Mouse (Mus musculus): ENCODE data around the gene Osmr. TPM values are rescaled to one million over a fixed set of nuclear protein-coding genes. Genes with fewer than 3 reads are reported as not detected.
A peak's percentile ranks its signal among the peaks of the same experiment; 100 is the strongest.

The Osmr gene
- polyA plus RNA-seq, 1 experiment from 2014 or later: 0.11 TPM

DNA sequence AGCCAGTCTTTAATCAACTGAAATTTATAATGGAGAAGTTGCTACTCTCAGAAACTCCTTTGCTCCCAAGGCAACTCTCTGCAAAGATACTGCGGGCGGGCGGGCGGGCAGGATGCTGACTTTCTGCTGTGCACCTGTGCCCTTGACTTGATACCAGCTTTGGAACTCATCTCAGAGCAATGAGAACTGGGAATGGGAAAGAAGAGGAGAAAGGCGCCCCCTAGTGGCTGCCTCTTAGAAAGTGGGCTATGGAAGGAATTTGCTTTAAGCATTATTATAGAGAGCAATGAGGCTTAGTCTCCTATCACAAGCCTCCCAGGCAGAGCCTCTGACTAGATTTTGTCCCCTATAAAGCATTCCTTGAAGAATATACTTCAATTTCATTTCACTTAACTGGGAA lies 9.0 kb upstream of the Osmr start:
- no peaks in the 10 kb centered on the region for H3K27me3 ChIP-seq (ENCODE audit: poor library complexity, severe bottlenecking)
- no peak overlapping the region for H3K4me3 ChIP-seq
- 52% methylated on average over 5 of the region's 5 CpGs for WGBS
- peak; percentile 62 for DNase-seq (ENCODE audit: extremely low spot score, low spot score)
- 0 out of 2 replicates have a peak, but pooled peaks cover 2% of the 10 kb centered on the region for H3K4me1 ChIP-seq
- no peaks in the 10 kb centered on the region for H3K36me3 ChIP-seq (replicated peaks)
- no peaks in the 10 kb centered on the region for H3K9me3 ChIP-seq
- H3K27ac ChIP-seq: no peak overlapping the region

DNA sequence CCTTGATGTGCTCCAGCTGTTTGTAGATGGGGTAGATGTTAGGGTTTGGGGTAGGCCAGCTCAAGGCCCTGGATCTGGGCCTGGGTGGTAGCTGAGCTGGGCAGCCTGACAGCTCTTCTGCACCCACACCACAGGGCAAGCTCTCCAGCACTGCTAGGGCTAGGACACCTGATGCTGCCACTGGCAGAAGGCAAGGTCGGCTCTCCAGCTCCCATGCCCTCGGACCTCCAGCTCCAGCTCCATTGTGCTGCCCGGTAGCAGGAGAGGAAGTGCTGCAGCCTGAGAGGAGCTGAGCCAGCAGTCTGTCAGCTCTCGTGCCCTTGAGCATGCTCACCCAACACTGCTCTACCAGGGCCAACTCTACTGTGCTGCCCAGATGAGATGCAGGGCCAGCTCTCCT lies 8.3 kb upstream of the Osmr start:
- Histone ChIP-seq H3K27ac (no peak overlapping the region), H3K27me3 (ENCODE audit: poor library complexity, severe bottlenecking) (0 out of 2 replicates have a peak, but pooled peaks cover 4% of the 10 kb centered on the region), H3K36me3 (replicated peaks) (no peaks in the 10 kb centered on the region), H3K4me1 (0 out of 2 replicates have a peak, but pooled peaks cover 3% of the 10 kb centered on the region), H3K4me3 (no peak overlapping the region), H3K9me3 (no peaks in the 10 kb centered on the region)
- DNase-seq (ENCODE audit: extremely low spot score, low spot score): no peak
- WGBS: 85% methylated on average over 4 of the region's 4 CpGs

DNA sequence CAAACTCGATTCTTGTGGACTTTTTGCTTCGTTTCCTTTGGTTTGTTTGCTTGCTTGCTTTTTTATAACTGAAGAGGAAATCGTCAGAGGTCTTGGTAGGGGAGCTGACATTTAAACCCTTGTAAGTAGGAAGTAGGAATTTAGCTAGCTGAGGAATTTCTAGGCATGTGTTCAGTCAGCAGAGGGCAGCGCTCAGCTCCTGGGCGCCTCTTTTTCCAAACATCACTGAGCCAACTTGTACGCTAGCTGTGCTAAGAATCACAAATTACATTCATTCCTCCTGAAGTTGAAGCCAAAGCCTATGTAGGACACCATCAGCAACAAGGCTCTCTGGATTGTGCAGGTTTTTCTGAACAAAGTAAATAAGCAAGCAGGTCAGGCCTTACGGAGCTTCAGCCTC lies 7.4 kb upstream of the Osmr start:
- no peaks in the 10 kb centered on the region for H3K36me3 ChIP-seq (replicated peaks)
- no peak overlapping the region for H3K27ac ChIP-seq
- DNase-seq (ENCODE audit: extremely low spot score, low spot score): no peak
- 0 out of 2 replicates have a peak, but pooled peaks cover 3% of the 10 kb centered on the region for H3K4me1 ChIP-seq
- H3K4me3 ChIP-seq: no peak overlapping the region
- 44% methylated on average over 7 of the region's 7 CpGs for WGBS
- H3K9me3 ChIP-seq: no peaks in the 10 kb centered on the region
- peaks cover 9% of the 10 kb centered on the region for H3K27me3 ChIP-seq (ENCODE audit: poor library complexity, severe bottlenecking)

DNA sequence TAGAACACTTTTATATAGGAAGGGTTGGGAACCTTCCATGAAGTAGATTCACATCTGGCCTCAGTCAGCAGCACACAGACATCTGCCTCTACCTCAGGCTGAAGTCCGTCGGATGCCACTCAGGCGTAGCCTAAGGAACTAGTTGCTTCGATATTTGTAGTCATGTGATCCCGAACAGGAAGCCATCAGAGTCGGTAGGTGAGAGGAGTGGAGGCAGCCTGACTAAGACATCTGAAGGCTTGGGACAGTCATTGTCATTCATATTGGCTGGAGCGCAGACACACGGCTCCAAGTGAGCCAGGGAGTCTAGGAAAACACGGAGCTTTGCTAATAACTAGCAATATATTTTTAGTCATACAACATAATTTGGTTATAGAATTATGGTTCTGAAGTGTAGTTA lies 6.4 kb upstream of the Osmr start:
- Histone ChIP-seq H3K27me3 (ENCODE audit: poor library complexity, severe bottlenecking) (peaks cover 19% of the 10 kb centered on the region), H3K27ac (no peak overlapping the region), H3K4me3 (no peak overlapping the region), H3K4me1 (0 out of 2 replicates have a peak, but pooled peaks cover 3% of the 10 kb centered on the region), H3K36me3 (replicated peaks) (no peaks in the 10 kb centered on the region), H3K9me3 (no peaks in the 10 kb centered on the region)
- WGBS: 88% methylated on average over 9 of the region's 9 CpGs
- no peak for DNase-seq (ENCODE audit: extremely low spot score, low spot score)

DNA sequence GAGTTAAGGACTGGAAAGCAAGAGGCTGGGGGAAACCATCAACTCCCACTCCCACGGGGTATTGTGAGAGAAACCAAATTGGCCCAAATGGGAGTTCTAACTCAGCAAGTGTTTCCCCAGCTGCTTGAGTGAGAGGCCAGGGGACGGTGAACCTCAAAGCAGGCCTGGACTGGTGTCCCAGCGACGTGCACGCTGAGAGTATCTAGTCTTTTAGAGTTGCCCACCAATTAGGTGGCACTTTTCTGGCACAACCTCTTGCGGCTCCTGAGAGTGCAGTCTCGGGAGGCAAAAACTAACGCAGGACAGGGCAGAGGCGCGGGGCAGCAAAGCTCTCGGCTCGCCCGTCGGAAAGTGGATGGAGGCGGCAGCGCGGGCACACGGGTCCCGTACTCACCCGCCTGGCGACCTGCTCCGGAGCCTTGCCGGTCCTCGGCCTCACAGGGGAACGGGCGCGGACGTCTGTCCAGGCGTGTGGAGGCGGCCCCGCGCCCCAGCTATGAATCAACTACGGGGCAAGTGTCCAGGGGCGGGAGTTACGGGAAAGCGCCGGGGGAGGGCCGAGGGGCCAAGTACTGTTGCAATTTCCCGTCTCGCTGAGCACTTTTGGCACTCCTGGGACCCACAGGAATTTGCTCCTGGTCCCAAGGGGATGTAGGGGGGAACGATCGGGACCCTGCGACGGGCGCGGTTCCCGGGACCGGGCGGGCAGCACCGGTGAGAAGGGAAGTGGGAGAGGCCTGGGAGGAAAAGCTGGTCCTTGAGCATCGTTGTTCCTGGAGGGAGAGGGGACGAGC lies 765 bp downstream of the Osmr start:
- Histone ChIP-seq H3K4me1 (peaks cover 18% of the 10 kb centered on the region), H3K9me3 (no peaks in the 10 kb centered on the region), H3K36me3 (replicated peaks) (no peaks in the 10 kb centered on the region), H3K27ac (no peak overlapping the region), H3K4me3 (peak overlapping the region; percentile 51), H3K27me3 (ENCODE audit: poor library complexity, severe bottlenecking) (peaks cover 91% of the 10 kb centered on the region)
- DNase-seq (ENCODE audit: extremely low spot score, low spot score): peak; percentile 24
- 3% methylated on average over 52 of the region's 52 CpGs for whole genome bisulfite sequencing

DNA sequence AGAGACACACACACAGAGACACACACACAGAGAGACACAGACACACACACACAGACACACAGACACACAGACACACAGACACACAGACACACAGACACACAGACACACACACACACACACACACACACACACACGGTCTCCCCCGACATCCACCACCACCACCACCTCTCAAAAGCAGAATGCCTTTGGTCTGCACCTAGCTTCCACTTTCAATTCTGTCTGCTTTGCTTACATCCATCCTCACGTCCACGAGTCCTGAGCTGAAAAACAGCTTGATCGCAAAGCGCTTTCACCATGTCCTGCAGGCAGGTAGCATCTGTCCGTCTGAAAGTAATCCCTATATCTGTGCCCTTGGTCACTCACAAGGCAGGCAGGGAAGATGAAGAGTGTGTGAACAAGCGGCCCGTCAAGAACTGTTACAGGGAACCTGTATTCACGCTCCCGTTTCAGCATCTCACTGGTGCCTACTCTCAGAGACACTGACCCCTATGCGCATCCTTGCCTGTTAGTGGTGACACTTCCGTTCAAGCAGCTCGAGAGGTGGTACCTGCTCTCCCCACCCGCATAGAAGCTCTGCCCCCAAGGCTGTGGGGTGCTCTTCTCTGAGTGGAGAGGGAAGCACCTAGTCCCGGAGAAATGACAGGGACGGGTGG lies 1.5 kb downstream of the Osmr start:
- Histone ChIP-seq H3K4me1 (peaks cover 14% of the 10 kb centered on the region), H3K4me3 (peak overlapping the region; percentile 51), H3K36me3 (replicated peaks) (no peaks in the 10 kb centered on the region), H3K9me3 (no peaks in the 10 kb centered on the region), H3K27ac (no peak overlapping the region), H3K27me3 (ENCODE audit: poor library complexity, severe bottlenecking) (peaks cover 96% of the 10 kb centered on the region)
- peak; percentile 19 for DNase-seq (ENCODE audit: extremely low spot score, low spot score)
- 32% methylated on average over 17 of the region's 17 CpGs for WGBS

DNA sequence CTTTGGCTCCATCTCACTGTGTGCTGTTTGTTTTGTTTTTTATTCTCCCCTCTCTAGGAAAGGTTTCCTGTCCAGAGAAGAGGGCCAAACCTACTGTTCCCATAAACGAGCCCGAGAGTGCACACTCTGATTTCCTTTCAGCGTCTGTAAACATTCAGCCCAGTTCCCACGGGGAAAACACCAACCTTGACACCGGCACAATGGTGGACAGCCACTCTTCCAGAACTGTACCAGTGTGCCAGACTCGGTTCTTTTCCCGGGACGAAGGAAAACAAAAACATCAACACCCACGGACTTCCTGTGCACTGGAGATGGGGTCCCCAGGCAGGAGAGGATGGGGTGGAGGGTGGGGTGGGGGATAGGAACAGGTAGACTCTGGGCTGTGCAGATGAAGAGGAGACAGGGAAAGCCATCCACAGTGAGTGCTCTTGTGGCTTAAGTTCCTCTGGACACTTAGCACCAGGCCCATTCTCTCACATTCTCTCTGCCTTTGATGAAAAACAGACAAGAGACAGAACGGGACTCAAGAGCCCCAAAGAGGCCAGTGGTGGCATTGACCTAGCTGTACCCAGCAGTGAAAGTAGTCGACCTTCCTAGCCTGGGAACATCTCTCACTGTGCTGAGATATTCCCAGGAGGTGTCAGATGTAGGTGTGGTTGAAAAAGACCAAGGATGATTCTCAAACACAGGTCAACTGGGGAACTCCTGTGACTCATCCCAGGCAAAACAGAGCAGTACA lies 3.0 kb downstream of the Osmr start:
- DNase-seq (ENCODE audit: extremely low spot score, low spot score): no peak
- H3K36me3 ChIP-seq (replicated peaks): no peaks in the 10 kb centered on the region
- peaks cover 92% of the 10 kb centered on the region for H3K27me3 ChIP-seq (ENCODE audit: poor library complexity, severe bottlenecking)
- no peak overlapping the region for H3K4me3 ChIP-seq
- peaks cover 22% of the 10 kb centered on the region for H3K4me1 ChIP-seq
- WGBS: 76% methylated on average over 11 of the region's 11 CpGs
- H3K27ac ChIP-seq: no peak overlapping the region
- no peaks in the 10 kb centered on the region for H3K9me3 ChIP-seq

DNA sequence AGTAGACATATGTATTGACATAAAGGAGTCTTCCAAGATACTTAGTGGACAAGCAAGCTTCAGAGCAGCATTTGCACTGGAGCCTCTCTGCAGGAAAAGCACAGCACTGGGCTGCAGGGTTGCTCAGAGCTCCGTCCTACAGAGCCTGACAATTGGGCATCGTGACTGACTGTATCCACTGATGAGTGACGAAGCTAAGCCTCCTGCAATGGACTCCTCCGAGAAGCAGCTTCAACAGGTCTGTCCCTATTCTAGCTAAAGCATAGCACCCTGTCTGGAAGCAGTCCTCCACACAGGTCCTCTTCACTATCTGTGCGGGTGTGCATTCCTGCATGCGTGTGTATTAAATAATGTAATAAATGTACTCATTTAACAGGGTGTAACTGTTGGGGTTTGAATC lies 7.9 kb downstream of the Osmr start:
- H3K36me3 ChIP-seq (replicated peaks): no peaks in the 10 kb centered on the region
- peaks cover 88% of the 10 kb centered on the region for H3K27me3 ChIP-seq (ENCODE audit: poor library complexity, severe bottlenecking)
- no peak overlapping the region for H3K4me3 ChIP-seq
- no peak for DNase-seq (ENCODE audit: extremely low spot score, low spot score)
- no peak overlapping the region for H3K27ac ChIP-seq
- no peaks in the 10 kb centered on the region for H3K9me3 ChIP-seq
- peaks cover 10% of the 10 kb centered on the region for H3K4me1 ChIP-seq
- 39% methylated on average over 6 of the region's 6 CpGs for WGBS

DNA sequence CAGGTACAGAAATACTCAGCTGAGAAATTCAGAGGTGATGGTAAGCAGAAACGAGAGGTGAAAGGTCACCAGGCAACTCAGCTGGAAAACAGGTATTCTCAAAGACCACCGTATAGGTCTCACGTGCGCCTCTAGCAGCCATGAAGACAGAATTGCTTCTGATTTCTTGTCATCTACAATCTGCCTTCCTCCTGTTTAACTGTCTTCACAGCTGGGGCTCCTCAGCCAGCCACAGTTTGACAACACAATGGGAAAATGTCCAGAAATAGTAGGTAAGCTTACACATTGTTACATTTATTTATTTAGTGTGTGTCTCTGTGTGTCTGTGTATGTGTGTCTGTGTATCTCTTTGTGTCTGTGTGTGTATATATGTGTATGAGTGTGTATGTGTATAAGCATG lies 12.6 kb downstream of the Osmr start:
- DNase-seq (ENCODE audit: extremely low spot score, low spot score): no peak
- peaks cover 6% of the 10 kb centered on the region for H3K4me1 ChIP-seq
- no peak overlapping the region for H3K4me3 ChIP-seq
- peaks cover 65% of the 10 kb centered on the region for H3K27me3 ChIP-seq (ENCODE audit: poor library complexity, severe bottlenecking)
- WGBS: 84% methylated on average over 4 of the region's 4 CpGs
- no peaks in the 10 kb centered on the region for H3K9me3 ChIP-seq
- H3K36me3 ChIP-seq (replicated peaks): no peaks in the 10 kb centered on the region
- H3K27ac ChIP-seq: no peak overlapping the region

DNA sequence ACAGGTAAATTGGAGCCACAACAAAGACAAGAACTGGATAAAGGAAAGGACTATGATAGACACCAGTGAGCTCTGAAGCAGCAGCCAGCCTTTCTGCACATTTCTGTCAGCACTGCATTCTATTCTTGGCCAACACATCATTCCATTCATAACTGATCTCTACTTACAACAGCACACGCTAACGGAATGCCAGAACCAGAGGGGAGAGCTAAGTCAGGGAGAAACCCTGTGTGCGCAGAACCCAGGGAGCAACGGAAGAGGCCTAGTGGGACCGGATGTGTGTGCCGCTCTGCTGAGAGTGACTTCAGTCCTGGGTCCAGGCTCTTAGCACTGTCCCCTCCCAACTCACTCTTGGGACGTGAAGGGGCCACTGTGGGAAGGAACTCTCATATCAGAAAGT lies 13.2 kb downstream of the Osmr start:
- WGBS: 94% methylated on average over 7 of the region's 7 CpGs
- DNase-seq (ENCODE audit: extremely low spot score, low spot score): no peak
- no peak overlapping the region for H3K4me3 ChIP-seq
- H3K27me3 ChIP-seq (ENCODE audit: poor library complexity, severe bottlenecking): peaks cover 61% of the 10 kb centered on the region
- H3K27ac ChIP-seq: no peak overlapping the region
- no peaks in the 10 kb centered on the region for H3K9me3 ChIP-seq
- no peaks in the 10 kb centered on the region for H3K36me3 ChIP-seq (replicated peaks)
- peaks cover under 1% of the 10 kb centered on the region for H3K4me1 ChIP-seq

DNA sequence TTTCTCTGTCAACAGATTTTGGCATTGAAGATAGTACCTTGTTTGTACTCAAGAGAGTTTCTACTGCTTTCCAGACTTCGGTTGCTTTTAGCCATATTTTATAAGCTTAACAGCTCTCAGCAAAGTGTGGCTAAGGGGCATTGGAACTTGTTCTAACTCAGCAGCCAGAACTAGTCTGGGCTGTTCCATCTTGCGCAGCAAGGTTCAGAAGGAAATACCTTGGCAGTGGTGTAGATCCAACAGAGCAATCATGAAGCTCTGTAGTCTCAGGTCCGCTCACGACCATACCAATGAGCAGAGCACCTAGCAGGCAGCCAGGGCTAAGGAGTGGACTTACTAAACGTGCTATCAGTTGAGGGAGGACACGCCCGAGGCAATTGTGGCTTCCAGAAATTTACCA lies 15.0 kb downstream of the Osmr start:
- Histone ChIP-seq H3K4me3 (no peak overlapping the region), H3K36me3 (replicated peaks) (no peaks in the 10 kb centered on the region), H3K27me3 (ENCODE audit: poor library complexity, severe bottlenecking) (peaks cover 44% of the 10 kb centered on the region), H3K9me3 (no peaks in the 10 kb centered on the region), H3K4me1 (no peaks in the 10 kb centered on the region), H3K27ac (no peak overlapping the region)
- 90% methylated on average over 7 of the region's 7 CpGs for WGBS
- no peak for DNase-seq (ENCODE audit: extremely low spot score, low spot score)

DNA sequence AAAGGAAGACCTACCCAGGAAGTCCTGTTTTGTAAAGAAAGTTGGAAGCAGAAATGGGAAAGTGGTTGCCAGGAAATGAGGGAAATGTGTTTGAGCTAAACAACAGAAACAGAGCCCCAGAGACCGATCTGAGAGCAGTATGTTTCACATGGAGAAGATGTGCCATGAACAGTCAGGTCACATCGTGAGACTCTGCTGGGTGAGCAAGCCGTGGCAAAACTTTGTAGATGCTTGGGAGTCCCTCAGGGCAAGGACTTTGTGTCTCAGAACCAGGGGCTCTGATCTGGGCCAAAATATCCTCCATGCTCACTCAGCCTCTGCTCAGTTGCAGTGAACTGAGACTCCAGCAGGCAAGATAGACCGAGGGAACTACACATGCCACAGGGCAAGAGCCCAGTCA lies 15.9 kb downstream of the Osmr start:
- H3K4me1 ChIP-seq: no peaks in the 10 kb centered on the region
- no peak for DNase-seq (ENCODE audit: extremely low spot score, low spot score)
- no peaks in the 10 kb centered on the region for H3K9me3 ChIP-seq
- no peak overlapping the region for H3K4me3 ChIP-seq
- peaks cover 35% of the 10 kb centered on the region for H3K27me3 ChIP-seq (ENCODE audit: poor library complexity, severe bottlenecking)
- no peaks in the 10 kb centered on the region for H3K36me3 ChIP-seq (replicated peaks)
- H3K27ac ChIP-seq: no peak overlapping the region
- 92% methylated on average over 4 of the region's 4 CpGs for WGBS
